ENCODE assay signal across 11 mouse cellular contexts in the genomic region with DNA sequence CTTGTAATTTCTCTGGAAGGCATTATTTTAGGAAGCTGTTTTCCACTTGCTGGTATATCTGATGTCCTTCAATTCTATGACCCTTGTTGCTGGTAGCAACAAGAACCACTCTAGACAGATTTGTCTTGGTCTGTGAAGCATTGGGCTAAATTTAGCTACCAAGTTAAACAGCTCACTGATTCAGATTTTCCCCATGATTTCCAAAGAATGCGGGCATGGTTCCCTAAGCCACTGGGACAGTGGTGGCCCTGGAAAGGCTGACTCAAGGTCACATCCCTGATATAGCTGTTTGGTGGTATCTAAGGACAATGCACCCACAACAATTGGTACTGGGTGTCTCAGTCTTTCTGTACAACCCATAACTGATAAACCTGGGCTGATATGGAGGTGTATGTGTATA. TPM values are rescaled to one million over a fixed set of nuclear protein-coding genes. Genes with fewer than 3 reads are reported as not detected.
DNase-seq lines count a peak whose midpoint lies in the region; TF ChIP-seq lines count a peak whose summit lies in the region.
"Had no signal": no experiment of that assay in that cellular context is flagged by ENCODE, and none has a peak within 500 bp of the region (broad histone marks: within the 10 kb centered on the region; RNA-seq: fewer than 3 reads in every experiment).

No protein-coding gene starts in this region.

- intact Hi-C loops in gastrocnemius, adult 2 months (cut with DNase I) = no loop called here
- intact Hi-C loops in gastrocnemius, postnatal 14 days (cut with DNase I; ENCODE audit: low total_unique reads) = no loop called here

- H3K4me1 ChIP-seq in kidney, adult 2 months (ENCODE audit: control insufficient read depth, insufficient read depth, low read length) = peaks cover 52% of the 10 kb centered on the region

- H3K36me3 ChIP-seq in kidney, adult 2 months (ENCODE audit: control insufficient read depth, insufficient read depth, low read length) = no peaks in the 10 kb centered on the region
- H3K36me3 ChIP-seq: neural tube, embryonic 12.5 days had no signal

- no peak overlapping the region for H3K4me3 ChIP-seq in gastrocnemius, adult 2 months
- H3K4me3 ChIP-seq in kidney, adult 2 months (ENCODE audit: insufficient read depth, low read depth, low read length) = no peak overlapping the region
- H3K4me3 ChIP-seq: neural tube, embryonic 12.5 days had no signal

- no peak for TF ChIP-seq POLR2A in kidney, adult 2 months (IDR thresholded peaks at IDR 0.05; ENCODE audit: low read depth, low read length)

- no peaks in the 10 kb centered on the region for H3K27me3 ChIP-seq in kidney, adult 2 months (replicated peaks; ENCODE audit: control insufficient read depth, insufficient read depth, low read length)
- H3K27me3 ChIP-seq: neural tube, embryonic 12.5 days had no signal

- TF ChIP-seq CTCF in gastrocnemius, adult 2 months (IDR thresholded peaks at IDR 0.05) = no peak
- no peak for TF ChIP-seq CTCF in kidney, adult 2 months (conservative IDR thresholded peaks at IDR 0.05; ENCODE audit: insufficient read depth, insufficient read length, low read depth, low read length)

- 19% methylated on average over 1 of the region's 1 CpGs for WGBS in kidney, adult 2 months

- no peak for DNase-seq in gastrocnemius, adult 2 months
- no peak for DNase-seq in gastrocnemius, postnatal 14 days
- DNase-seq in retina, postnatal 1 day = peak; percentile 23
- DNase-seq in retina, embryonic 14.5 days (ENCODE audit: low spot score) = no peak
- DNase-seq in kidney, adult 2 months = peak; percentile 94
- DNase-seq in layer of hippocampus, postnatal 14 days (ENCODE audit: low spot score in 2 of 2) = no peak
- DNase-seq in cerebellum, postnatal 10 days = no peak
- DNase-seq in layer of hippocampus, adult 11-12 months (ENCODE audit: low spot score) = no peak
- DNase-seq: cerebellum, adult 9-10 months had no signal

- peak overlapping the region; percentile 49; the same call in 1 of the 2 replicates for H3K27ac ChIP-seq in gastrocnemius, adult 2 months
- H3K27ac ChIP-seq in kidney, adult 2 months (ENCODE audit: insufficient read depth, low read depth, low read length) = peak overlapping the region; percentile 100
- H3K27ac ChIP-seq: macrophage; neural tube, embryonic 12.5 days had no signal

RNA-seq across cellular contexts. Expression of gene P3h2, which starts 22.8 kb away (rescaled TPM):
- total RNA-seq in gastrocnemius, adult 2 months (2021) = 1 to 10 TPM; 4.6 to 7.5 TPM
- 1 to 10 TPM; 6.1 to 6.6 TPM for total RNA-seq in gastrocnemius, postnatal 14 days (2021)
- polyA plus RNA-seq in kidney, adult 2 months (2012; rRNA removed) = 54.0 and 60.1 TPM in 2 replicates
- 1 to 10 TPM; 4.2 to 4.4 TPM for total RNA-seq in layer of hippocampus, postnatal 14 days (2021)

Comparison
In these comparisons a context has a peak if more than half of its experiments do, and no peak if none do; other contexts are left out.
1. DNase-seq: peak in retina, postnatal 1 day (single experiment) and kidney, adult 2 months (single experiment); none in gastrocnemius, adult 2 months (single experiment), gastrocnemius, postnatal 14 days (single experiment), retina, embryonic 14.5 days (single experiment), layer of hippocampus, postnatal 14 days (0 of 2), cerebellum, postnatal 10 days (0 of 2) and layer of hippocampus, adult 11-12 months (single experiment).